Mouse (Mus musculus): ENCODE measurements at regions not wholly inside any gene's neighbourhood (a gene's known extent, or its start where the extent isn't known, plus 50 kb on each side); places are given as distances from the start of the nearest gene placed in this dataset.

- Histone ChIP-seq H3K4me1 (ENCODE audit: insufficient read depth) (no peaks in the 10 kb centered on the region), H3K9me3 (ENCODE audit: low read depth, low read length) (no peaks in the 10 kb centered on the region; the same call in 1 of the 2 replicates), H3K27ac (ENCODE audit: low read depth) (no peak overlapping the region), H3K4me3 (ENCODE audit: low read depth, low read length) (no peak overlapping the region), H3K36me3 (ENCODE audit: insufficient read depth) (no peaks in the 10 kb centered on the region), H3K27me3 (ENCODE audit: insufficient read depth, low read length) (no peaks in the 10 kb centered on the region), H3K4me2 (no peak overlapping the region), H3K9ac (no peak overlapping the region)
- 44% methylated on average over 5 of the region's 5 CpGs for WGBS
- no peak for ATAC-seq (ENCODE audit: insufficient read depth)
- no peak for DNase-seq
- TF ChIP-seq CTCF (IDR thresholded peaks at IDR 0.05; ENCODE audit: low read depth): no peak
These were observed 126.2 kb upstream of the Gm9747 start for GRCm38 (mm10) chr1:82106756-82107155.

- no peak overlapping the region for H3K9ac ChIP-seq
- no peaks in the 10 kb centered on the region for H3K36me3 ChIP-seq (ENCODE audit: insufficient read depth)
- TF ChIP-seq CTCF (IDR thresholded peaks at IDR 0.05; ENCODE audit: low read depth): no peak
- no peaks in the 10 kb centered on the region for H3K4me1 ChIP-seq (ENCODE audit: insufficient read depth)
- DNase-seq: peak; percentile 43
- no peak overlapping the region for H3K4me2 ChIP-seq
- 78% methylated on average over 1 of the region's 1 CpGs for WGBS
- H3K4me3 ChIP-seq (ENCODE audit: low read depth, low read length): no peak overlapping the region
- H3K27ac ChIP-seq (ENCODE audit: low read depth): no peak overlapping the region
- no peak for ATAC-seq (ENCODE audit: insufficient read depth)
- no peaks in the 10 kb centered on the region for H3K9me3 ChIP-seq (ENCODE audit: low read depth, low read length)
- H3K27me3 ChIP-seq (ENCODE audit: insufficient read depth, low read length): no peaks in the 10 kb centered on the region
These were observed 122.8 kb upstream of the Gm9747 start for GRCm38 (mm10) chr1:82110071-82110635.

DNA sequence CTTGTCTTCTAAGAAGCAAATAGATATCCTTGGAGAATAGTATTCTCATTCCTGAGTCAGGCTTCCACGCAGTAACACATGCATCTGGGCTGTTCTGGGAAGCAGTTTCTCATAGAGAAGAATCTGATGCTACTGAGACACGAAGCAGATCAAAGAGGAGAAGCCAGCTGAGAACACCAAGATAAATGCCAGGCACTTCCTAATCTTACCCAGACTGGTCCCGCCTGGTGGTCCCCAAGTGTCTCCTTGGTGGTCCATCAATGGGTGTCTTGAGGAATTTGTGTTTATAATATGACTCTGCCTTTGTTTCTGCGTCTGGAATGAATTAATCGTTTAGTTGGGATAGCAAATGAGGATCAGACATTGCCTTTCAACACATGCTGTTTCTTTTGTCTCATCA, 120.5 kb upstream of the Gm9747 start:
- Histone ChIP-seq H3K36me3 (ENCODE audit: insufficient read depth) (no peaks in the 10 kb centered on the region), H3K4me2 (peak overlapping the region; percentile 7; the same call in 1 of the 2 replicates), H3K27ac (ENCODE audit: low read depth) (no peak overlapping the region), H3K27me3 (ENCODE audit: insufficient read depth, low read length) (no peaks in the 10 kb centered on the region), H3K4me1 (ENCODE audit: insufficient read depth) (no peaks in the 10 kb centered on the region), H3K4me3 (ENCODE audit: low read depth, low read length) (no peak overlapping the region), H3K9ac (no peak overlapping the region), H3K9me3 (ENCODE audit: low read depth, low read length) (no peaks in the 10 kb centered on the region)
- DNase-seq (peak; percentile 46), ATAC-seq (ENCODE audit: insufficient read depth) (peak; percentile 62; the same call in 1 of the 2 replicates)
- 16% methylated on average over 5 of the region's 5 CpGs for WGBS
- TF ChIP-seq CTCF (IDR thresholded peaks at IDR 0.05; ENCODE audit: low read depth): no peak

DNA sequence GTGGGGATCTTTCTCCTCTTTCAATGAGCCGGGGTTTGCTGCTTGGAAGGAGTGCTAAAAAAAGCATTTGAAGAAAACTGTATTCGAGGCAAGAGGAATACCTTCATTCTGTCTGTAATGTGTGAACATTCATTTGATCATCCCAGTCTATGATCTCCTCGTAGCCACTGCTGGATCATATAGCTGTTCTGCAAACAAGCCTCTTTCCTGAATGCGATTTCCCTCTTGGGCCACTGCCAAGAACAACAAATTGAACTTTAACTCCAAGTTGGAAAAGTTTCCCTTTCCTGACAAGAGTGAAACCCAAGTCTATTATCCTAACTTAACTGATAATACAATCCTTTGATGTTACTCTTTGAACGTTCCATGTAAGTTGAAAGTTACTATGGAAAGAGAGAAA, 108.4 kb upstream of the Gm9747 start:
- WGBS: 3% methylated on average over 5 of the region's 5 CpGs
- TF ChIP-seq CTCF (IDR thresholded peaks at IDR 0.05; ENCODE audit: low read depth): no peak
- ATAC-seq (ENCODE audit: insufficient read depth) (peak; percentile 79), DNase-seq (peak; percentile 93)
- H3K4me2 ChIP-seq: no peak overlapping the region
- H3K9ac ChIP-seq: no peak overlapping the region
- H3K4me1 ChIP-seq (ENCODE audit: insufficient read depth): peaks cover 5% of the 10 kb centered on the region; the same call in 1 of the 2 replicates
- no peaks in the 10 kb centered on the region for H3K36me3 ChIP-seq (ENCODE audit: insufficient read depth)
- peak overlapping the region; percentile 48; the same call in 1 of the 2 replicates for H3K27ac ChIP-seq (ENCODE audit: low read depth)
- no peaks in the 10 kb centered on the region for H3K9me3 ChIP-seq (ENCODE audit: low read depth, low read length)
- no peaks in the 10 kb centered on the region for H3K27me3 ChIP-seq (ENCODE audit: insufficient read depth, low read length)
- H3K4me3 ChIP-seq (ENCODE audit: low read depth, low read length): no peak overlapping the region

GRCm38 (mm10) chr1:82129700-82130275, 103.1 kb upstream of the Gm9747 start:
- DNase-seq (peak; percentile 48), ATAC-seq (ENCODE audit: insufficient read depth) (no peak)
- WGBS: 31% methylated on average over 5 of the region's 5 CpGs
- H3K9ac ChIP-seq: no peak overlapping the region
- no peaks in the 10 kb centered on the region for H3K9me3 ChIP-seq (ENCODE audit: low read depth, low read length)
- no peaks in the 10 kb centered on the region for H3K4me1 ChIP-seq (ENCODE audit: insufficient read depth)
- no peak overlapping the region for H3K4me3 ChIP-seq (ENCODE audit: low read depth, low read length)
- H3K4me2 ChIP-seq: no peak overlapping the region
- H3K27me3 ChIP-seq (ENCODE audit: insufficient read depth, low read length): no peaks in the 10 kb centered on the region
- no peaks in the 10 kb centered on the region for H3K36me3 ChIP-seq (ENCODE audit: insufficient read depth)
- no peak for TF ChIP-seq CTCF (IDR thresholded peaks at IDR 0.05; ENCODE audit: low read depth)
- no peak overlapping the region for H3K27ac ChIP-seq (ENCODE audit: low read depth)

DNA sequence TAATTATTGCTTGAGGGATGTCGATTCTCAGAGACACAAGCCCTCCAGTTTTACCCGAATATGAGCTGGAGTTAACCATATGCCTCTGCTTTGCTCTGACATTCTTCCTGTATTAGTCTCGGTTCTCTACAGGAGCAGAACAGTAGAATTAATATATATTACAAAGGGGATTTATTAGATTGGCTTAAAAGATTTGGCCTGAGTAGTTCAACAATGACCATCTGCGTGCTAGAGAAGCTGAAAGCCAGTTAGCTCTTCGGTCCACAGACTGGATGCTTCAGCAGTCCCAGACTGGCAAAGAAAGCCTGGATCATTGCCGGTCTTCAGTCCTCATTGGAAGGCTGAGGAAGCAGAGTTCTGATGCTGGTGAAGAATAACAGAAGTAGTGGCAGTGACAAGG, 100.4 kb upstream of the Gm9747 start:
- WGBS: 85% methylated on average over 6 of the region's 6 CpGs
- no peak overlapping the region for H3K9ac ChIP-seq
- no peaks in the 10 kb centered on the region for H3K36me3 ChIP-seq (ENCODE audit: insufficient read depth)
- no peak overlapping the region for H3K27ac ChIP-seq (ENCODE audit: low read depth)
- ATAC-seq (ENCODE audit: insufficient read depth): no peak
- TF ChIP-seq CTCF (IDR thresholded peaks at IDR 0.05; ENCODE audit: low read depth): no peak
- DNase-seq: no peak
- H3K4me1 ChIP-seq (ENCODE audit: insufficient read depth): no peaks in the 10 kb centered on the region
- H3K4me3 ChIP-seq (ENCODE audit: low read depth, low read length): no peak overlapping the region
- H3K27me3 ChIP-seq (ENCODE audit: insufficient read depth, low read length): no peaks in the 10 kb centered on the region
- no peak overlapping the region for H3K4me2 ChIP-seq
- no peaks in the 10 kb centered on the region for H3K9me3 ChIP-seq (ENCODE audit: low read depth, low read length)

DNA sequence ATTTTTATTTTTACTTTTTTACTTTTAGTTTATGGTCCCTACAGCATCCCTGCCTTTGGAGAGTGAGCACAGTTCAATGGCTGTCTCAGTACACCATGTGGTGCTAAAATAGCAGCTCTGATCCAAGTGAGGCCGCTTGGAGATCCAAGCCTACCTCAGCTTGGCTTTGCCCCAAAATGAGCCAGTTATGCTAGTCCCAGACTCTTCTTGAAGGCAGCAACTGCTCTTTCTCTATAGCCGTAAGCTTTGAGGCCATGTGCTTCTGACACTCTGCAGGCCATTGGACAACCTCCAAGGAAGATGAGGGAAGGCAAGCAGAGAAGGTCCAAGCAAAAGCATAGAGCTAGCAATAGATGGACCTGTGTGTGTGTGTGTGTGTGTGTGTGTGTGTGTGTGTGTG, 98.0 kb upstream of the Gm9747 start:
- H3K27me3 ChIP-seq (ENCODE audit: insufficient read depth, low read length): no peaks in the 10 kb centered on the region
- 77% methylated on average over 2 of the region's 2 CpGs for WGBS
- no peaks in the 10 kb centered on the region for H3K4me1 ChIP-seq (ENCODE audit: insufficient read depth)
- no peak overlapping the region for H3K27ac ChIP-seq (ENCODE audit: low read depth)
- no peak for TF ChIP-seq CTCF (IDR thresholded peaks at IDR 0.05; ENCODE audit: low read depth)
- H3K4me2 ChIP-seq: no peak overlapping the region
- no peaks in the 10 kb centered on the region for H3K36me3 ChIP-seq (ENCODE audit: insufficient read depth)
- H3K9me3 ChIP-seq (ENCODE audit: low read depth, low read length): no peaks in the 10 kb centered on the region
- H3K9ac ChIP-seq: no peak overlapping the region
- no peak for ATAC-seq (ENCODE audit: insufficient read depth)
- no peak for DNase-seq
- no peak overlapping the region for H3K4me3 ChIP-seq (ENCODE audit: low read depth, low read length)
